Mouse (Mus musculus) left cerebral cortex, postnatal 25 days (tissue): ENCODE measurements around the gene Wdfy2. TPM values are rescaled to one million over a fixed set of nuclear protein-coding genes. Genes with fewer than 3 reads are reported as not detected.

Experiments
- DNase-seq, 2 experiments: peaks; one replicate each; pipeline ENCODE4 v3.0.0; 2022; ENCODE audit warnings: low spot score in 2 of 2, mixed read lengths in 1 of 2
- intact Hi-C: fragments of 180-260 bp; cut with DNase I; formaldehyde crosslinking; loops from one replicate; pipeline ENCODE4 v1.15.1; 2025
- microRNA-seq, 2 experiments: library from miRNA; unstranded; fragments of <30 nt; microRNA quantifications; one replicate each; pipeline ENCODE4 v1.2.0; 2022
- total RNA-seq, 2 experiments: library from RNA; stranded (reverse); gene quantifications; 2 replicates each; pipeline ENCODE4 v1.2.3; 2021

The Wdfy2 gene
- total RNA-seq, 2 experiments from 2014 or later = 11.4 to 12.1 TPM

- no peak for DNase-seq
- intact Hi-C loops = no loop called here
Measured at GRCm38 (mm10) chr14:62984410-62984809, 146.9 kb downstream of the Wdfy2 start, which contains the start of gene Defb48. Gene Defb48 (minus strand): TSS chr14:62984510.

DNA sequence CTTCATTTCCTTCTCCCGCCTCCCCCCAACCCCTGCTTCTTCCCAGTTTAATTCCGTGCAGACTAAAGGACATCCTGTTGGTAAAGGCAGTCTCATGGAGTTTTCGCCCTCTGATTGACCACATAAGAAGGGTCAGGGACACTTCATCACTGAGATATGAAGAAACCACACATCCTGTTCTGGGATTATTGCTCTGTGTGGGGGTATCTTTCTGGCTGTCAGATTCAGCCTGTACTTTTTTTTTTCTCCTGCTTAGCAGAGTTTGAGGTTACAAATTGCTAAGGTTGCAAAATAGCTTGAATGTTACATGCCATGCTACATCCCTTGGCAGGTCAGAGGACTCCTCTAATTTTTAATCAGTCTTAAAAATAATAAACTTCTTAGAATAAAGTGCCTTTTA is 153.8 kb downstream of the Wdfy2 start:
- no peak for DNase-seq
- intact Hi-C loops = no loop called here

DNA sequence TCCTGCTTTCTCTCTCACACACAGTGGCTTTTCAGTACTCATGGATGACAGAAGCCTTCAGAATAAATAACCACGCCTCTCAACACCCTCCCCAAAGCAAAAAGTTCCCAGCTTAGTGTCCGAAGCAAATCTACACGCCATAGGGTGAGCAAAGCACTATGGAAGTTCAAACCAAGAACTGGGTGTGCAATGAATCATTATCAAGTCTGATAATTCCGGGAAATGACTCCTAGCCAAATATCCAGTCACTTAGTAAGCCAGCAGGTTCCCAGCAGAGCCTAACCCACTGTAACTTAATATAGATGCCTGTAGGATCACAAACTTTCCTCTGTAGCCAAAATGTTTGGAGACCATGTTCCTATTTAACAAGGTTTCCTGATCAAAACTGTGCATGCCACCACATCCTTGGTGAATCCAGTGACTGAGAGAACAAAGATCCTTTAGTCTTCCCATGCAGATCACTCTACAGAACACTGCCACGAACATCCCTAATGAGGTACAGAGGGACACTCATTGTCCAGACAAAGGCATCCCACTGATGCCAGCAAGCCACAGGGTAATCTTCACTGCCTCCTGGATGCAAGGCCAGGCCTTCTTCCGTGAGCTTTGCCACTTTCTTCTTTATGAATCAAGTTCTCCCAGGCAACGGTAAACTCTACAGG is 154.5 kb downstream of the Wdfy2 start:
- intact Hi-C loops = no loop called here
- DNase-seq = no peak

- intact Hi-C loops = no loop called here
- no peak for DNase-seq
Measured at GRCm38 (mm10) chr14:62997777-62998176, 160.3 kb downstream of the Wdfy2 start, which contains the start of gene Defb47. Gene Defb47 (plus strand): TSS chr14:62998077.

DNA sequence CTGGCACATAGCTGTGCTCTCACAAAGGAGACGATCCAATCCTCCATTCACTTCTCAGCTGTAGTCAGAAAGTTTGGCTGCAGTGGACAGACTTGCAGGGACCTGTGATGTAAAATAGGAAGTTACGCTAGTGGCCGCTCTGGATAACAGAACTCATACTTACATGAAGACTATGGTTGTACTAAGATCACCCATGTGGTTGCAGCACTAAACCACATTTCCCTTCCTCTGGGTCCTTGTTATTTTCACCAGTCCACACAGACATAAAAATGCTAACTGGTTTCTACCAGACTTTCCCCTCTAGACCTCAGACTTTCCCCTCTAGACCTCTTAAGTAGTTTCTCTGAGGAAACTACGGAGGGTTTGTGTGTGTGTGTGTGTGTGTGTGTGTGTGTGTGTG is 161.5 kb downstream of the Wdfy2 start:
- DNase-seq = no peak
- intact Hi-C loops = no loop called here

DNA sequence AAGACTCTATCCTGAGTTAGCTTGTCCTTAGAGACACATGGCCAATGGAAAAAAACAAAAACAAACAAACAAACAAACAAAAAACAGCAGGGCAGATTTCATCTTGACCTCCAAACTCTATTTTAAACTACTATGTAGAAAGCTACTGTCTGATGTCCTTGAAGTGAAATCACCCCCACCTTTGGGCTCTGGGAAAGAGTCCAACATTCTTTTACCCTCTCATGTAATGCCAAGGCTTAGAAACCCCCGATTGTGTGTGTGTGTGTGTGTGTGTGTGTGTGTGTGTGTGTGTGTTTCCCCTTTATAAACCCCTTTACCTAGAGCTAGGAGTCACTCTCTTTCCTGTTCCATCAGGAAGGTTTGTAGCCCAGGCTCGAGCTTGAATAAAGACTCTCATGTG is 165.1 kb downstream of the Wdfy2 start:
- intact Hi-C loops = no loop called here
- no peak for DNase-seq

Small RNAs within 50 kb of the gene (microRNA-seq; reads per million reads assigned to microRNA genes)
- gene Mir6541 (0 reads per million in 2 experiments), gene Mir8098 (0.74 to 1.3 reads per million in 2 experiments)

Other genes starting within 250 kb of the Wdfy2 start
- gene Serpine3, start 174.0 kb upstream of the Wdfy2 start, total RNA-seq = not detected
- gene Ints6, start 76.5 kb upstream of the Wdfy2 start, total RNA-seq = 10 to 100 TPM; 33.4 to 39.3 TPM
- not detected for gene Defb48, start 146.8 kb downstream of the Wdfy2 start, total RNA-seq
- gene Defb47, start 160.4 kb downstream of the Wdfy2 start, total RNA-seq = not detected
- not detected for gene Defb43, start 174.1 kb downstream of the Wdfy2 start, total RNA-seq
- gene Defb42, start 209.3 kb downstream of the Wdfy2 start, total RNA-seq = not detected
- gene Defb30, start 212.3 kb downstream of the Wdfy2 start, total RNA-seq = not detected